Mouse (Mus musculus) liver, postnatal 0 days (tissue): ENCODE measurements around the gene Maco1. TPM values are rescaled to one million over a fixed set of nuclear protein-coding genes. Genes with fewer than 3 reads are reported as not detected.

Experiments used
- ATAC-seq: fragments of 200-750 bp; cut with Nextera tagmentation; 2 replicates; pipeline ENCODE4 v1.8.0; 2017; ENCODE audit warnings: mild to moderate bottlenecking, moderate library complexity
- DNase-seq: peaks from one replicate; pipeline ENCODE4 v3.0.0-alpha.2; 2016
- H3K27ac ChIP-seq: fragments of 300-500 bp; sonication (generic); 2 replicates; pipeline ENCODE4 v1.5.1; 2014; ENCODE audit warnings: antibody characterized with exemption, moderate library complexity, mild to moderate bottlenecking, low read depth
- H3K27me3 ChIP-seq: fragments of 300-500 bp; sonication (generic); 2 replicates; pipeline ENCODE4 v1.6.1; 2014; ENCODE audit warnings: low read length, control low read depth, mixed read lengths; ENCODE audit not compliant: insufficient read depth
- H3K36me3 ChIP-seq: fragments of 300-500 bp; sonication (generic); replicated peaks from 2 replicates; pipeline ENCODE4 v1.6.1; 2014; ENCODE audit warnings: mild to moderate bottlenecking, control low read depth, low read length, moderate library complexity, mixed read lengths; ENCODE audit not compliant: insufficient read depth
- H3K4me1 ChIP-seq: fragments of 300-500 bp; sonication (generic); 2 replicates; pipeline ENCODE4 v1.6.1; 2014; ENCODE audit warnings: antibody characterized with exemption, mild to moderate bottlenecking, control low read depth; ENCODE audit not compliant: insufficient read depth
- H3K4me2 ChIP-seq: fragments of 300-500 bp; sonication (generic); 2 replicates; pipeline ENCODE4 v1.6.1; 2014; ENCODE audit warnings: low read depth, mild to moderate bottlenecking, low read length, moderate library complexity, mixed read lengths
- H3K4me3 ChIP-seq: fragments of 300-500 bp; sonication (generic); 2 replicates; pipeline ENCODE4 v1.5.1; 2014; ENCODE audit warnings: low read depth, low read length
- H3K9ac ChIP-seq: fragments of 300-500 bp; sonication (generic); replicated peaks from 2 replicates; pipeline ENCODE4 v1.6.1; 2014; ENCODE audit warnings: mild to moderate bottlenecking, moderate library complexity
- H3K9me3 ChIP-seq: fragments of 300-500 bp; sonication (generic); 2 replicates; pipeline ENCODE4 v1.6.1; 2016; ENCODE audit warnings: mild to moderate bottlenecking, control low read depth, low read length, mixed read lengths
- CTCF ChIP-seq: sonication (generic); IDR thresholded peaks from 2 replicates; pipeline ENCODE4 v1.5.1; 2016; ENCODE audit warnings: antibody characterized with exemption, low read depth
- EP300 ChIP-seq: IDR thresholded peaks from 2 replicates; pipeline ENCODE4 v1.6.1; 2016; ENCODE audit warnings: antibody characterized with exemption, low read depth, mild to moderate bottlenecking
- WGBS: fragments of 180-500 bp; shearing (Covaris S2); extraction: QIAGEN DNeasy Blood & Tissue Kit; methylation state at CpG from one replicate; pipeline ENCODE4 v1.1.7; 2014; ENCODE audit not compliant: insufficient replicate concordance; 5-methylcytosine and 5-hydroxymethylcytosine counted together
- polyA plus RNA-seq: library from polyadenylated mRNA; unstranded; fragments of >200 nt; fragmentation: Nextera tagmentation; extraction: Ambion mirVana; gene quantifications from 2 replicates; pipeline ENCODE4 v1.2.1, GENCODE M21; 2015

Maco1 gene
- 13.6 and 14.6 TPM in 2 replicates for polyA plus RNA-seq

- peak; percentile 98 for DNase-seq
- Histone ChIP-seq H3K4me2 (peak within 1 kb of the TSS; percentile 96), H3K4me3 (peak within 1 kb of the TSS; percentile 94), H3K27me3 (no peaks in the 10 kb centered on the region), H3K9ac (peak within 1 kb of the TSS; percentile 96), H3K36me3 (no peaks in the 10 kb centered on the region), H3K9me3 (no peaks in the 10 kb centered on the region), H3K27ac (peak within 1 kb of the TSS; percentile 92), H3K4me1 (peaks cover 11% of the 10 kb centered on the region)
- TF ChIP-seq CTCF (no peak), EP300 (no peak)
- peak; percentile 93 for ATAC-seq
- WGBS = under 1% methylated on average over 37 of the region's 38 CpGs
These were observed at the start of gene Maco1 for GRCm38 (mm10) chr4:134853259-134853636. Gene Maco1, minus strand, starts transcription at chr4:134853345.

- Histone ChIP-seq H3K9me3 (no peaks in the 10 kb centered on the region), H3K4me1 (no peaks in the 10 kb centered on the region), H3K36me3 (peaks cover 91% of the 10 kb centered on the region), H3K27ac (no peak overlapping the region), H3K27me3 (no peaks in the 10 kb centered on the region), H3K9ac (no peak overlapping the region), H3K4me3 (no peak overlapping the region), H3K4me2 (no peak overlapping the region)
- TF ChIP-seq CTCF (no peak), EP300 (no peak)
- no peak for DNase-seq
- 88% methylated on average over 8 of the region's 8 CpGs for WGBS
- ATAC-seq = no peak
These were observed 48.0 kb upstream of the Maco1 start for GRCm38 (mm10) chr4:134901126-134901525.

GRCm38 (mm10) chr4:134897256-134897655 is 44.1 kb upstream of the Maco1 start:
- Histone ChIP-seq H3K9me3 (no peaks in the 10 kb centered on the region), H3K4me2 (no peak overlapping the region), H3K36me3 (peaks cover 94% of the 10 kb centered on the region), H3K27ac (no peak overlapping the region; the same call in 1 of the 2 replicates), H3K27me3 (no peaks in the 10 kb centered on the region), H3K4me3 (no peak overlapping the region), H3K9ac (no peak overlapping the region), H3K4me1 (no peaks in the 10 kb centered on the region)
- TF ChIP-seq EP300 = no peak
- ATAC-seq (peak; percentile 88), DNase-seq (no peak)
- 78% methylated on average over 6 of the region's 6 CpGs for WGBS

DNA sequence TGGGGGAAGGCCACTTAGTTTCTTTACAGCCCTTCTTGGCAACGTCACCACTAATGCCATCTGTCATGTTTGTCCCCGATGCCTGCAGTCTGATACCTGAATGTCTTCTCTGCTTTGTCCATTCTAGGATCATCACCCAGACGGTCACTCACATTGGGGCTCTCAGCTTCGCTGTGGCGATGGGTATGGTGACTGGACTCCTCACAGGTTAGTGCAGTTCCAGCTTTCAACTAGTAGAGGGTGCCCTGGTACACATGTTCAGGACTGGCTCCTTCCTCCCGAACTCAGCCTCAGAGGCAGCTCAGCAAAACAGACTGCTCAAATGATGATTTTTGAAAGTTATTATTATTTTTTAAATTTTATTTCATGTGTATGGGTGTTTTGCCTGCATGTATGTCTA is 39.0 kb upstream of the Maco1 start:
- Histone ChIP-seq H3K4me1 (no peaks in the 10 kb centered on the region), H3K36me3 (peaks cover 73% of the 10 kb centered on the region), H3K4me3 (no peak overlapping the region), H3K9ac (no peak overlapping the region), H3K27ac (no peak overlapping the region), H3K9me3 (no peaks in the 10 kb centered on the region), H3K27me3 (no peaks in the 10 kb centered on the region), H3K4me2 (no peak overlapping the region)
- WGBS = 74% methylated on average over 6 of the region's 6 CpGs
- ATAC-seq = no peak
- no peak for DNase-seq
- TF ChIP-seq EP300 = no peak
- TF ChIP-seq CTCF = peak; percentile 15; the same call in 1 of the 2 replicates

- Histone ChIP-seq H3K4me3 (no peak overlapping the region), H3K4me2 (no peak overlapping the region), H3K27ac (no peak overlapping the region), H3K27me3 (no peaks in the 10 kb centered on the region), H3K4me1 (peaks cover 4% of the 10 kb centered on the region; the same call in 1 of the 2 replicates), H3K9ac (no peak overlapping the region), H3K36me3 (peaks cover 48% of the 10 kb centered on the region), H3K9me3 (no peaks in the 10 kb centered on the region)
- 88% methylated on average over 4 of the region's 4 CpGs for WGBS
- DNase-seq (no peak), ATAC-seq (no peak)
- TF ChIP-seq EP300 (no peak), CTCF (no peak)
These were observed 31.2 kb upstream of the Maco1 start for GRCm38 (mm10) chr4:134884364-134884763.

DNA sequence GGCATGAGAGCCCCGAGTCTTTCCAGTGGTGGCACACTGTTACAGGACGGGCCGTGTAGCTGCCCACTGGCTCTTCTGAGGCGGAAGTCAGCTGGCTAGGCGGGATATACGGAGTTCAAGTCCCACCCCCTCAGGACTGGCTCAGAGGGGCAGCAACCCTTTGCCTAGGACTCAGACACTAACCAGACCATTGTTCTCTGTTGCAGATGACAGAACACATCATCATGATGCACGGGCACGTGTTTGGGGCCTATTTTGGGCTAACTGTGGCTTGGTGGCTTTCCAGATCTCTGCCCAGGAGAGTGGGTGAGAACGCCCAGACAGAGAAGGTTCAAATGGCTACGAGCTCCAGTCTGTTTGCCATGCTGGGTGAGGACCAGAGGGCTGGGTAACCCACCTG is 30.7 kb upstream of the Maco1 start:
- Histone ChIP-seq H3K4me2 (no peak overlapping the region), H3K36me3 (peaks cover 47% of the 10 kb centered on the region), H3K9me3 (no peaks in the 10 kb centered on the region), H3K4me1 (peaks cover 4% of the 10 kb centered on the region; the same call in 1 of the 2 replicates), H3K27me3 (no peaks in the 10 kb centered on the region), H3K9ac (no peak overlapping the region), H3K4me3 (no peak overlapping the region), H3K27ac (no peak overlapping the region)
- WGBS = 80% methylated on average over 10 of the region's 10 CpGs
- no peak for ATAC-seq
- no peak for DNase-seq
- no peak for TF ChIP-seq EP300
- TF ChIP-seq CTCF = no peak

DNA sequence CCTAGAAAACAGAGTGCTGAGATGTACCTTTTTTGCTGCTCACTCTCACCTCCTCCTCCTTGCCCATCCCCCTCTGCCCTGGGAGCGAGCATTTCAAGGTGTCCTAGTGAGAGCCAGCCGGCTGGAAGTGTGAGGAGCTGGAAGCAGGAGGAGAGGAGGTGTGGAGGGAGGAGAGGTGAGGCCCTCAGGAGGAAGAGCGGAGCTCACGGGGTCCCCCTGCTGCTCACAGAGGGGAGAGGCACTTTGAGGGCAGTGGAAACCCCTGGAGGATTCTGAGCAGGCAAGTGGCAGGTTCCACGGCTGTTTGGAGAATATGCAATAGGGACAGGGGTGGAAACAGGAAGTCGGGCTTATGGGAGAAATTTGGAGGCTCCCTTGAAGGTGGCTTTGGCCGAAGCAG is 30.1 kb upstream of the Maco1 start:
- no peaks in the 10 kb centered on the region for H3K27me3 ChIP-seq
- H3K9ac ChIP-seq = no peak overlapping the region
- H3K36me3 ChIP-seq = peaks cover 47% of the 10 kb centered on the region
- H3K4me2 ChIP-seq = no peak overlapping the region
- H3K4me1 ChIP-seq = peaks cover 4% of the 10 kb centered on the region; the same call in 1 of the 2 replicates
- H3K4me3 ChIP-seq = no peak overlapping the region
- ATAC-seq (peak; percentile 44; the same call in 1 of the 2 replicates), DNase-seq (peak; percentile 74)
- H3K27ac ChIP-seq = no peak overlapping the region
- H3K9me3 ChIP-seq = no peaks in the 10 kb centered on the region
- TF ChIP-seq CTCF = peak; percentile 85
- no peak for TF ChIP-seq EP300
- WGBS = 34% methylated on average over 7 of the region's 7 CpGs
